Mouse (Mus musculus) adrenal gland, postnatal 36 days (tissue): ENCODE measurements around the gene Ing2. TPM values are rescaled to one million over a fixed set of nuclear protein-coding genes. Genes with fewer than 3 reads are reported as not detected.

Source experiments
- DNase-seq, 2 experiments: peaks; one replicate each; pipeline ENCODE4 v3.0.0; 2021; ENCODE audit warnings: mixed read lengths in 1 of 2
- long read RNA-seq, 2 experiments: library from polyadenylated mRNA; stranded (forward); transcript quantifications; one replicate each; pipeline ENCODE4 v2.0.0; 2021; ENCODE audit warnings: borderline sequencing depth in 2 of 2
- total RNA-seq, 2 experiments: library from RNA; stranded (reverse); gene quantifications; 2 replicates each; pipeline ENCODE4 v1.2.3; 2021

Gene Ing2
- total RNA-seq: 10 to 100 TPM; 20.5 to 24.3 TPM
- long read RNA-seq, experiment 1, transcript Ing2-201 (2 exons, 2,812 nt): major isoform, 39 of 41 reads
- long read RNA-seq, experiment 1, partial matches to known transcripts: 0 of 41 reads
- long read RNA-seq, experiment 1, other reads (novel, unspliced or antisense): 2 of 41 reads
- long read RNA-seq, experiment 2, transcript Ing2-201 (2 exons, 2,812 nt): major isoform, 10 of 11 reads
- long read RNA-seq, experiment 2, partial matches to known transcripts: 0 of 11 reads
- long read RNA-seq, experiment 2, other reads (novel, unspliced or antisense): 1 of 11 reads

GRCm38 (mm10) chr8:47674777-47675710 is at the start of gene Ing2:
Ing2 (minus strand) TSS chr8:47675556.
- DNase-seq: peak; percentile 100

- no peak for DNase-seq
Observed at GRCm38 (mm10) chr8:47721609-47722008, 46.3 kb upstream of the Ing2 start.

GRCm38 (mm10) chr8:47718641-47719040 is 43.3 kb upstream of the Ing2 start:
- DNase-seq: no peak

GRCm38 (mm10) chr8:47713761-47714745 is 38.7 kb upstream of the Ing2 start, which contains the start of gene Cdkn2aip:
Cdkn2aip (minus strand) TSS chr8:47713932.
- peak; percentile 97 to 99 for DNase-seq

GRCm38 (mm10) chr8:47713171-47713663 is 37.9 kb upstream of the Ing2 start:
- DNase-seq: peak; percentile 45 to 68

GRCm38 (mm10) chr8:47708106-47708505 is 32.8 kb upstream of the Ing2 start:
- DNase-seq: no peak

GRCm38 (mm10) chr8:47706746-47707145 is 31.4 kb upstream of the Ing2 start:
- DNase-seq: no peak

GRCm38 (mm10) chr8:47702333-47702732 is 27.0 kb upstream of the Ing2 start:
- no peak for DNase-seq

- no peak for DNase-seq
Observed at GRCm38 (mm10) chr8:47697696-47698095, 22.3 kb upstream of the Ing2 start.

- DNase-seq: no peak
Observed at GRCm38 (mm10) chr8:47695431-47696105, 20.2 kb upstream of the Ing2 start.

GRCm38 (mm10) chr8:47693119-47693518 is 17.8 kb upstream of the Ing2 start:
- DNase-seq: peak; percentile 87 to 92

- no peak for DNase-seq
Observed at GRCm38 (mm10) chr8:47691831-47692230, 16.5 kb upstream of the Ing2 start.

GRCm38 (mm10) chr8:47691303-47691702 is 15.9 kb upstream of the Ing2 start:
- DNase-seq: no peak

GRCm38 (mm10) chr8:47690674-47691078 is 15.3 kb upstream of the Ing2 start:
- DNase-seq: peak; percentile 15 to 23

GRCm38 (mm10) chr8:47689704-47690326 is 14.5 kb upstream of the Ing2 start:
- peak in 1 of 2 experiments; percentile 29 for DNase-seq

GRCm38 (mm10) chr8:47684441-47684840 is 9.1 kb upstream of the Ing2 start:
- no peak for DNase-seq

GRCm38 (mm10) chr8:47683994-47684393 is 8.6 kb upstream of the Ing2 start:
- DNase-seq: no peak

GRCm38 (mm10) chr8:47680306-47680705 is 5.0 kb upstream of the Ing2 start:
- no peak for DNase-seq

- no peak for DNase-seq
Observed at GRCm38 (mm10) chr8:47679603-47680002, 4.2 kb upstream of the Ing2 start.

- no peak for DNase-seq
Observed at GRCm38 (mm10) chr8:47676631-47677030, 1.3 kb upstream of the Ing2 start.
